Mouse (Mus musculus) kidney, adult 2 months (tissue): ENCODE measurements around the gene Rnf41.

Source experiments
- CTCF ChIP-seq: fragments of 200-500 bp; conservative IDR thresholded peaks from 2 replicates; pipeline ENCODE4 v1.5.1; 2011; ENCODE audit warnings: low read depth, mild to moderate bottlenecking, control low read depth, low read length, moderate library complexity, mixed read lengths; ENCODE audit not compliant: insufficient read depth, insufficient read length
- POLR2A ChIP-seq: fragments of 200-500 bp; IDR thresholded peaks from one replicate; pipeline ENCODE4 v1.6.1; 2011; ENCODE audit warnings: low read depth, low read length, control low read depth

DNA sequence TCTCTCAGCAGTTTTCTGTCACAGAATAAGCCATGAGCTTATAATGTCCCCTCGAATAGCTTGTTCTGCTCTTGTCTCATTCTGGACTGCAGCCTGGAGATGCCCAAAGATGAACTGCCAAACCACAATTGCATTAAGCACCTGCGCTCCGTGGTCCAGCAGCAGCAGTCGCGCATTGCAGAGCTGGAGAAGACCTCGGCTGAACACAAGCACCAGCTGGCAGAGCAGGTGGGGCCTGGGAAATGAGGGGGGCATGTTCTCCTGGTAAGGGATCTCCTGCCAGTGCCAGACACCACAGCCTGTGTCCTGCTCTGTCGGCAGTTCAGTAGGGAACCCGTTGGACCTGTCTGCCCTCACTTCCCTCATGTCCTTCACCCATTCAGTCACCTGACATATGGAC lies 24.9 kb downstream of the Rnf41 start:
- TF ChIP-seq CTCF (no peak), POLR2A (no peak)
